Mouse (Mus musculus): Measurements from ENCODE around the gene Fas.

GRCm38 (mm10) chr19:34299229-34299628, 8.8 kb downstream of the Fas start:
- TF ChIP-seq CTCF (IDR thresholded peaks at IDR 0.05; ENCODE audit: borderline replicate concordance, control insufficient read depth, extremely low read depth, insufficient read depth, low read length, poor library complexity) = no peak
- no peak for TF ChIP-seq POLR2A (IDR thresholded peaks at IDR 0.05; ENCODE audit: control insufficient read depth, extremely low read depth, insufficient read depth, low read length, poor library complexity)
